Mouse (Mus musculus): ENCODE measurements around the gene Zfp580.

DNA sequence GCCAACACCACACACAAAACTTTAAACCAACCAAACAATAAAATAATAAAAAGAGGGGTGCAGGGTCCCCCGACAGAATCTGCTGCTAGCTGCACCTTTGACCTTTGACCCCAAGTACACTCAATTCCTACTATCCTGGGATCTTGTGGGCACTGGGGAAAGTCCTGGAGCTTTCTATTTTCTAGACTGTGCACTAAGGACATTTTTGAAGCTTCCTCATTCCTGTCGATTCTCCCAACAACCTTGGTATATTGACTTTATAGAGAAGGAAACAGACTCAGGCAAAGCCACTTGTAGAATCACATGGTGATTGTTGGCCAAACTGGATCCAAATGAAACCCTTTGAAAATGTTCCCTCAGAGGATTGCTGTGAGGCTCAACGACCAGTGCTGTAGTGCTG is 35.3 kb upstream of the Zfp580 start:
- TF ChIP-seq CTCF (IDR thresholded peaks at IDR 0.05; ENCODE audit: low read depth, low read length) (no peak), TAL1 (conservative IDR thresholded peaks at IDR 0.05; ENCODE audit: low read depth, low read length) (no peak)
